Mouse (Mus musculus): ENCODE results near the gene Neurog1. TPM values are rescaled to one million over a fixed set of nuclear protein-coding genes. Genes with fewer than 3 reads are reported as not detected.

The Neurog1 gene
- total RNA-seq (2023) = not detected

DNA sequence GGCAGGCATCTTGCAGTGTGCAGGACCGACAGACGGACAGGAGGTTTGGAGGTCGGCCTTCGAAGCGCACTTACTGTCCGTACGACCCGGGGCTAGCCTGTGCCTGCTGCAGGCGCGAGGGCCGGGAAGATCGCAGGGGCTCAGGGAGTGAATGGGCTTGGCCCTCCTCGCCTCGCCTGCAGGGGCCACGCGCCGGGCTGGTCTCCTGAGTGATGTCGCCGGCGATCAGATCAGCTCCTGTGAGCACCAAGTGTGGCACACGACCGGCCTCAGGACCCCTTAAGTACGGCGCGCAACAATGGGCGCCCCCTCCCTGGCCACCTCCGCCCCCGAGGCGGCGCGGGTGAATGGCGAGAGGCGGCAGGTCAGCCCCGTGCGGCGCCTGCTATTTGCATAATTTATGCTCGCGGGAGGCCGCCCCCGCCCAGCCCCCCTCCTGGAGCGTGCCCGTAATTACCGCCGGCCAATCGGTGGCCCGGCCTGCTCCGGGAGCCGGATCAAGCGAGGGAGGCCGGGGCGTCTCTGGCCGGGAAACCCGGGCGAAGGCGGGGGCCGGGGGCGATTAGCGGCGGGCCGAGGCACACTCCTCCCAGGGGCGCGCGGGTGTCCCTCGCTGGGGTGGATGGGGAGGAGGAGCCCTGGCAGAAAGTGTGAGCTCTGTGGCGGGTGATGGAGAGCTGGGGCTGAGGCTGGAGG lies at the start of gene Neurog1:
Neurog1 (minus strand) TSS at position 240 of the 696 bp plus-strand sequence.

DNA sequence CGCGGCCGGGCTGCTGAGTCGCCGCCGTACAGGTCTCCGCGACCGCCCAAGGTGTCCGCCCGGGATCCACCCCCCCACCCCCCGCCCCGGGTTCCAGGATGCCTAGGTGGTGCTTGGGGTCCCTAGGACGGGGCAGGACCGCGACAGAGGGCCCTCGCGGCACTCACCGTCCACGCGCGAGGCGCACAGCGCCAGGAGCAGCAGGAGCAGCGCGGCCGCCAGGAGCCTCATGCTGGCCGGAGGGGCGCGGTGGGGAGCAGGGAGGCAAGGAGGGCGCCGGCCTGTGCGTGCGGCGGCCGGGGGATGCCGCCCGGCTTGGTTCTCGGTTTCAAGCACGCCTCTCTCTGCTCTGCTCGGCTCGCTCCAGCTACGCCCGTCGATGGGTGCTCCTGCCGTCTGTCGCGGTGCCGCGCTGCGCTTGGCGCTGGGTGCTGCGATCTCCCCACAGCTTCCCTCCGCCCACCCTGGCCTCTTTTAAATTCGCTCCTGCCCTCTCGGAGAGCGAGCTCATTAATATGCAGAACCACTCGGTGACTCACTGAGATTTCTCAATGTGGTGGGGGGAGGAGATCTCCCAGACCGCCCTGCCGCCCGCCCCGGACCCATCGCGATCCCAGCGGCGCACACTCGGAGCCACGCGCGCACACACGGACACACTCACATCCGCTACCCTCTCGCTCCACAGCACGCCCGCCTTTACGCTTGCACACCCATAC lies 44.1 kb upstream of the Neurog1 start, which contains the start of gene Cxcl14:
Cxcl14 (minus strand) TSS at position 609 of the 716 bp plus-strand sequence.

Other genes starting within 250 kb of the Neurog1 start
- 100 to 1,000 TPM; 279 to 292 TPM for gene H2afy, start 115.8 kb downstream of the Neurog1 start, total RNA-seq (2023)
- 100 to 1,000 TPM; 166 to 201 TPM for gene Tifab, start 73.3 kb downstream of the Neurog1 start, total RNA-seq (2023)
- gene Cxcl14, start 44.4 kb upstream of the Neurog1 start, total RNA-seq (2023) = under 1 TPM in 1 of 2 experiments, not detected in 1; 0.55 TPM
- gene Gm3045, start 174.4 kb upstream of the Neurog1 start, total RNA-seq (2023) = not detected
- not detected for gene Slc25a48, start 186.2 kb upstream of the Neurog1 start, total RNA-seq (2023)
- not detected for gene Il9, start 230.1 kb upstream of the Neurog1 start, total RNA-seq (2023)